Mouse (Mus musculus) C2C12 (cell line): ENCODE results near the gene Aanat.

ENCODE experiments used
- CEBPB ChIP-seq: IDR thresholded peaks from one replicate; pipeline ENCODE4 v1.6.1; 2011; ENCODE audit warnings: low read depth, mild to moderate bottlenecking, control low read depth, moderate library complexity
- CTCF ChIP-seq: IDR thresholded peaks from one replicate; pipeline ENCODE4 v1.5.1; 2011; ENCODE audit not compliant: control insufficient read depth, insufficient read depth, insufficient read length
- MAX ChIP-seq: IDR thresholded peaks from one replicate; pipeline ENCODE4 v1.6.1; 2011; ENCODE audit warnings: mild to moderate bottlenecking, control low read depth
- MYOD1 ChIP-seq: IDR thresholded peaks from one replicate; pipeline ENCODE4 v1.6.1; 2011; ENCODE audit warnings: low read depth; ENCODE audit not compliant: control insufficient read depth, insufficient read length
- MYOG ChIP-seq: IDR thresholded peaks from one replicate; pipeline ENCODE4 v1.6.1; 2011; ENCODE audit not compliant: control insufficient read depth, insufficient read length; ENCODE audit errors: extremely low read depth
- USF1 ChIP-seq: IDR thresholded peaks from one replicate; pipeline ENCODE4 v1.6.1; 2011; ENCODE audit warnings: low read depth, mild to moderate bottlenecking, control low read depth, moderate library complexity

GRCm38 (mm10) chr11:116552194-116552593 is 34.0 kb upstream of the Aanat start:
- TF ChIP-seq CTCF (no peak), MYOG (no peak), CEBPB (no peak), MYOD1 (no peak), USF1 (no peak), MAX (no peak)
